Mouse (Mus musculus): ENCODE measurements at regions not wholly inside any gene's neighbourhood (a gene's known extent, or its start where the extent isn't known, plus 50 kb on each side); places are given as distances from the start of the nearest gene placed in this dataset.

GRCm38 (mm10) chr5:62939050-62939449 is 125.4 kb downstream of the Dthd1 start:
- Histone ChIP-seq H3K9ac (replicated peaks) (no peak overlapping the region), H3K4me2 (replicated peaks) (no peak overlapping the region), H3K4me3 (no peak overlapping the region), H3K9me3 (no peaks in the 10 kb centered on the region), H3K27me3 (no peaks in the 10 kb centered on the region), H3K4me1 (no peaks in the 10 kb centered on the region), H3K36me3 (no peaks in the 10 kb centered on the region), H3K27ac (replicated peaks) (no peak overlapping the region)
- peak; percentile 84 for ATAC-seq (replicated peaks)
- 48% methylated on average over 6 of the region's 6 CpGs for WGBS

Measured in forebrain, embryonic 15.5 days (tissue).